Mouse (Mus musculus) kidney, postnatal 4 days (tissue): Measurements from ENCODE around the gene Gpr107.
A peak's percentile ranks its signal among the peaks of the same experiment; 100 is the strongest.

Experiments
- DNase-seq, 2 experiments: peaks; one replicate each; pipeline ENCODE4 v3.0.0; 2021; ENCODE audit warnings: mixed read lengths in 2 of 2

Gpr107 gene

GRCm38 (mm10) chr2:31252167-31252566 is 100.1 kb downstream of the Gpr107 start:
- DNase-seq: peak in 1 of 2 experiments; percentile 51

DNA sequence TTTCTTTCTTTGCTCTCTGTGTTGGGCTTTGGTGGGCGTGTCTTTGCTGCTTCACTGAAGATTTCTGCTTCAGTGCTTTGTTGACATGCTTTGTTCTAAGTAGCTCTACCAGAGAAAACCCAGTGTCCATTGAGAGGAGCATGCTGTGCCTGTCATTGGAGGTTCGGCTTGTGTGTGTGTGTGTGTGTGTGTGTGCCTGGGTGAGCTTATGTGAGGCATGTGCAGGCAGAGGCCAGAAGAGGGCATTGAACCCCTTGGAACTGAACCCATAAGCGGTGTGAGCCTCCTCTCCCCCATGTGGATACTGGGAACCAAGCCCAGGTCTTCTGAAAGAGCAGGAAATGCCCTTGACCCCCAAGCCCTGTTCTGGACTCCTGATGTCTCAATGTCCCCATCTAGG is 101.3 kb downstream of the Gpr107 start:
- peak; percentile 49 to 66 for DNase-seq

- no peak for DNase-seq
Observed at GRCm38 (mm10) chr2:31254806-31255205, 102.7 kb downstream of the Gpr107 start.

DNA sequence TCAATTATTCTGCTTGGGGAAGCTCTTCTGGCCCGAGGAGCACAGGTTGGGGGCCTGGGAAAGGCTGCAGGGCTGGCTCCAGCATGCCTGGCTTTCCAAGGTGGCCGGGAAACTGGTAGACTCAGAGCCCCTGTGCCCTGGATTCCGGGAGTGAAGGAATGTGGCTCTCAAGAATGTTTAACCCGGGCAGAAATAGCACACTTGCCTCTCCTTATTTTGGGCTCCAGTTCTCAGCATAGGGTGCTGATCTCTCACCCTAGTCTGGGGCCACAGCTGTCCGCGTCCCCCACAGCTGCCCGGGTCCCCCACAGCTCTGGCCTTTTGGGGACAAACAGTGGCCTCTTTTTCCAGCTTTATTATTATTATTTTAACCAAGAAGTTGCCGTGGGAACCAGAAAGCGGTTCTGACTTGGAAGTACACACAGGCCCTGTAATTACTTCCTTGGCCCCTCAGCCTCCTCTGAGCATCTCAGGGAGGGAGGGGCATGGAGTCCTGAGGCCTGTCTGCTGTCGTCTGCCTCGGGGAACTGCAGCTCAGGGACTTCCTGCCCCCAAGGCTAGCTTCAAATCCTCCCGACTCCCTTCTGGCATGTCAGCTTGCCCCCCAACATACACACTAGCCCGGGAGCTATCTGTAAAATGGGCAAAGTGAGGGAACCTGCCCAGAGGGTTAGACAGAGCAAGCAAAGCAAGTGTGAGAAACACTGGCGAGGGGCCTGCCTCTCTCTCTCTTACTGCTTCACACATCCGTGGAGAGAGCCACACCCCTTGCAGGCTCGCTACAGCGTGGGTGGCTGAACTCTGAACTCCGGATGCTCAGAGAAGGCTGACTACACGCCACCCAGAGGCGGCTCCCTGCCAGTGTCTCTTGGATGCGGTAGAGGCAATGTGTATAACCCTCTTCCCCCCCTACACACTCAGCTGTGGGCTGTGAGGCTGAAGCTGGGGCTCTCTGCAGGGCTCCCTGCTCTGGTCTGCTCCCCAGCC is 104.1 kb downstream of the Gpr107 start:
- DNase-seq: peak; percentile 83 to 90

- DNase-seq: no peak
Observed at GRCm38 (mm10) chr2:31257096-31257495, 105.0 kb downstream of the Gpr107 start.

DNA sequence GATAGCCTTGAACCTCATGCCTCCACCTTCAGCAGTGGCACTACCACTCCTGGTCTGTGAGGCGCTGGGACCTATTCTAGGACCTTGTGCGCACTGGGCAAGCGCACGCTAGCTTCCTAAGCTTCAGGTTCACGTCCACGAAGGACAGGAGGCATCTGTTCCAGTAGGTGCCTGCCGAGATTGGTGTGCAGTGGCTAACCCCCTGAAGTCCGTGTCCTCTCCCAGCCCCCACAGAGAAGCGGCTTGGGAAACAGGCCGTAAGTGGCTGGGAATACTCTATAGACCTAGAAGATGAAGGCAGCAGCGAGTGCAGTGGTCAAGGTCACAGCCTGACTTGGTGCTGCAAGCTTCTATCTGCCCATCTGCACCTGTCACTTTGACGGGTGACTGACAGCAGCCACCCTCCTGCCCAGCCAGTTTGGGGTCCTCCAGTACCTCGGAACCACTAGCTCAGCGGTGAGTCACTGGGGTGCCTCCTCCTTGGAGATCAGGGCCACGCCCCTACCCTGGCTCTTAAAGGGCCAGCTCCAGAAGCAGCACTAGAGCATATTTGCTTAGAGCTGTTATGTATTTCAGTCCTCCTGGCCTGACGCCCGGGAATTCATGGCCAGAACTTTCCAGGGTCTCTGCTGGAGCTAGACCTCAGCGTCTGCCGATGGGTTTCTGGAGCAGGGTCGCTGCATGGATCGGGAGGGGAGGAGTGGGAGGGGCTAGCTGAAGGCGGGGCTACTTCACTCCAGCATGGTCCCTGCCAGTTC is 106.7 kb downstream of the Gpr107 start:
- peak; percentile 88 to 92 for DNase-seq

DNA sequence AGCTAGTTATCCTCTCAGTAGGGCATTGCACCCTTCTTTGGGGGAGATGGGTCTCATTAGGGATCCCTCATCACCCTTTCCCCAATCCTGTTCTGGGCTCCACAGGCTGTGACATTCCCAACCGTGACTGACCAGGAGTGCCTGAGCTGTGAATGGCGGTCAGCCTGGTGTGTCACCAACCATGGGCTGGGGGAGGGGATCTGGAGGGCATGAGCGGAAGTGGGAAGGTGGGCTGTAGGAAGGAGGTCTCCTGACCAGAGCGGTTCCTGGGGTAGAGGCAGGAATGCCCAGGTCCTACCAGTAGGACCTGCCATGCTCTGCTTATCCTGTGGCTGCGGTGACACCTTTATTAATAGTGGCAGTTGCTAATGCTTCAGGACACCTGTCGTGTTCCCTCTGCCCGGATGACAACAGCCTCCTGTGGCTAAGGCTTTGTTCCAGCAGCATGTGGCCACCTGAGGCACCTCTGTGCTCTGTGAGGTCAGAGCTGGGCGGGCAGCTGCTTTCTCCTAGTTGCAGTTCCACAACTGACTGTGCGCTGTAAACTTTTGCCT is 107.3 kb downstream of the Gpr107 start:
- DNase-seq: peak; percentile 61 to 72

DNA sequence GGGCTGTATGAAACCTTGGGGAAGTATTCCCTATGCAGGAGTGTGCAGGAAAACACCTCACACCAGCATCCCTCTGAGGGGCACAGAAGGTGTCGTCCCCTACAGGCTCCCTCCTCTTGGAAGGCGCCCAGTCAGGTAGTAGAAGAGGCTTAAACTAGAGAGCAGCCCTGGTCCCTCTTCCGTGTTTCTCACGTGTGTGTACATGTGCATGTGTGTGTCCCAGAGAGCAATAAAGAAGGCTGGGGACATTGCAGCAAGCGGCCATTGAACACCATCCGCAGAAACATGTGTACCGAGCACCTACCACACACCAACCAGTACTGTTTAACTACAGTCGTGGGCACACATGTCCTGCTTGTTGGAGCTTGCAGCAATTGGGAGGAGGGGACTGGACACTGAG is 108.4 kb downstream of the Gpr107 start:
- DNase-seq: no peak

DNA sequence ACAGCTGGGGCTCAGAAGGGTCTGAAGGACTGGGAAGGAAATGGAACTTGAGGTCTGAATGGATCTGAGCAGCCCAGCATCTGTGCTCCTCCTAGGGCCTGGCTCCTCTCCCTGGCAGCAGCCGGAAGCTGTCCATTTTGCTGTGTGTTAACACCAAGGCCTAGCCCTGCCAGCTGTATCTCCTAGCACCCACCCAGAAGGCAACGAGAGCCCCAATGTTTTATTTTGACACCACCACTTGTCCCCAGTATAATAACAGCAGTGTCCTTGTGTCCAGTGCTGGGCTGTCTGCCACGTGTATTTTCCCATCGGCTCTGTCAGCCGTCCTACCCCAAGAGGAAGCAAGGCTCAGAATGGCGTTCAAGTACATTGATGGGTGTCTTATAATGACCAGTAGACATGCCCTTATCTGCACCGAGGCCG is 110.9 kb downstream of the Gpr107 start:
- peak; percentile 50 to 56 for DNase-seq

DNA sequence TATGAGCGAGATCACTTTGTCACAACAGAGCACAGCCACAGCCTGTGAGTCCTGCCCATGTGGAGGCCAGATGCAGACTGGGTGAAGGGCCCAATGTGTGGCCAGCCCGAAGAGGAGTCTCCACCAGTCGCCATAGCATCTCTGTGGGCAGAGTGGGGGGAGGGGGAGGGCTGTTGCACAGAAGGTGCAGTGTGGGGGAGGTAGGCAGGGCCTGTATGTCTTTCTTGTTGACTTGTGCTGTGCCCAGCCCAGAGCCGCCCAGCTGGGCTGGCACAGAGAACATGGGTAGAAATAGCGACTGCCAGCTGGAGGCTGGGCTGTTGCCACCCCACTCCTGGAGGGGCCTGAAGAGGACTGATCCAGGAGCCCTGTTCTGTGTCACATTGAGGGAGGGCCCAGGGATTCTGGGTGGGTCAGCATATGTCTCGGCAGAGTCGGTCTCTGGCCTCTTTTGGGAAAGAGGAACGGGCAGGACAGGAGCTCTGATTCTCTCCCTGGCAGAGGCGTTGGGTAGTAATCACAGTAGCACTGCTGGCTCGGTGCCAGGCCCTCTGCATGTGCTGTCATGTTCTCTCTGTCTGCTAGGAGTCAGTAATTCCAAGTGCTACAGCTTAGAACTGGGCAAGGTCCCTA is 111.7 kb downstream of the Gpr107 start:
- DNase-seq: peak; percentile 80 to 86

GRCm38 (mm10) chr2:31267447-31267846 is 115.3 kb downstream of the Gpr107 start:
- peak; percentile 74 to 85 for DNase-seq
